Mouse (Mus musculus): ENCODE measurements around the gene E2f2. TPM values are rescaled to one million over a fixed set of nuclear protein-coding genes. Genes with fewer than 3 reads are reported as not detected.

The E2f2 gene
- total RNA-seq, 2 experiments from 2014 or later: 0.36 to 1.3 TPM

DNA sequence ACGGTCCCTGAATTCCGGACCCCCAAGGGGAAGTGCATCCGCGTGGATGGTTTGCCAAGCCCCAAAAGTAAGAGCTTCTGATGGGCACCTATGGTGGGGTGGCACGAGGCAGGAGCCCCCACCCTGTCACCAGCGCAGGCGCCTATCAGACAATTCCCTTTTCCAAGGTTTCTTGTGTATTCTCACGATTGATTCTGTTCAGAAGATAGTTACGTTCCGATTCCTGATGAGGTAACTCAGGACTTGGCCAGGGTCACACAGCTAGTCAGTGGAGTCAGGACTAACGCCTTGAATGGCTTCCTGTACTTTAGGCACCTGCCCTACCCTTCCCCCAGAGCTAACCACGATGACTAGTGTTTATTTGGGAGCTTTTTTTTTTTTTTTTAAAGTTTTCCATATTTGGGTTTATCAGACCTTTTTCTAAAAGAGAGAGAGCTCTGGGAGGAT, 6.3 kb downstream of the E2f2 start:
- intact Hi-C loops (cut with DNase I): no loop called here
- Histone ChIP-seq H3K4me3 (no peak overlapping the region), H3K27ac (no peak overlapping the region)
- TF ChIP-seq CTCF (IDR thresholded peaks at IDR 0.05): no peak
- no peak for DNase-seq (ENCODE audit: extremely low spot score in 1 of 2, low spot score in 2 of 2)

GRCm38 (mm10) chr4:136179456-136179855, 7.3 kb downstream of the E2f2 start:
- Histone ChIP-seq H3K4me3 (no peak overlapping the region), H3K27ac (no peak overlapping the region)
- DNase-seq (ENCODE audit: extremely low spot score in 1 of 2, low spot score in 2 of 2): no peak
- intact Hi-C loops (cut with DNase I): no loop called here
- no peak for TF ChIP-seq CTCF (IDR thresholded peaks at IDR 0.05)

GRCm38 (mm10) chr4:136179998-136180397, 7.8 kb downstream of the E2f2 start:
- peak; percentile 69 to 78 for DNase-seq (ENCODE audit: extremely low spot score in 1 of 2, low spot score in 2 of 2)
- H3K27ac ChIP-seq: peak overlapping the region; percentile 37; the same call in 1 of the 2 replicates
- peak; percentile 86 for TF ChIP-seq CTCF (IDR thresholded peaks at IDR 0.05)
- peak overlapping the region; percentile 44 for H3K4me3 ChIP-seq
- intact Hi-C loops (cut with DNase I): no loop called here

DNA sequence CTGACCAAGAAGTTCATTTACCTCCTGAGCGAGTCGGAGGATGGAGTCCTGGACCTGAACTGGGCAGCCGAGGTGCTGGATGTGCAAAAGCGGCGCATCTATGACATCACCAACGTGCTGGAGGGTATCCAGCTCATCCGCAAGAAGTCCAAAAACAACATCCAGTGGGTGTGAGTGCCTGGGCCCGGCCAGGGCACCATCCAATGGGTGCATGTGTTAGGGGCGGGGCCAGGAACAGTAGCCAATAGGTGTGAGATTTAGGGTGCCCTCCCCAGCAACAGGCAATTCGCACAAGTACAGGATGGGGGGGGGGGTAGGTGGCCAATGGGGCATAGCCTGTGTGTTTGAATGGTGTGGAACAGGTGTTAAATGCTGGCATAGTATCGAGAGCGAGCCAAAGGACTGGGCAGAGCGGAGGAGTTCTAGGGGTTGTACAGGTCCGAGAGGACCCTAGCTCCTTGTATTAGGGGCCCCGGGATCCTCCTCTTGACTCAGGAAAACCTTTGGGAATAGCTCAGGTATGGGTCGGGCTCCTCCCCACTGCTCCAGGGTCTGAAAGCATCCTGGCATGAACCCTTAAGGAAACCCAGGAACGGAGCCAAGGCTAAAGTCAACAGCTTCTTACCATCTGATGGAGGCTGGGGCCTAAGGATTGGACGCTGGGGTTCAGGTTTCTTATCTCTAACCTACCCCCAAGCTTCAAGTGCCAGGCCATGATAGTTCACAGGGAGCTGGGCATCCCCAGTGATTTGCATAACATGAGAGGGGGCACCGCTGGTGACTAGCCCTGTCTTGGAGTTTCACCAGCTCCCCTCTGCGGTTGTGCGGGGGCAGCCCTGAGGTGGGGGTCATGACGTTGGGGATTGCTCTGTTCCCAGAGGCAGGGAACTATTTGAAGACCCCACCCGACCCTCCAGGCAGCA, 8.5 kb downstream of the E2f2 start:
- intact Hi-C loops (cut with DNase I): no loop called here
- Histone ChIP-seq H3K4me3 (peak overlapping the region; percentile 44), H3K27ac (peak overlapping the region; percentile 37; the same call in 1 of the 2 replicates)
- TF ChIP-seq CTCF (IDR thresholded peaks at IDR 0.05): no peak
- DNase-seq (ENCODE audit: extremely low spot score in 1 of 2, low spot score in 2 of 2): peak; percentile 52 to 67

- intact Hi-C loops (cut with DNase I): no loop called here
- Histone ChIP-seq H3K27ac (no peak overlapping the region), H3K4me3 (no peak overlapping the region)
- peak; percentile 44 for TF ChIP-seq CTCF (IDR thresholded peaks at IDR 0.05)
- no peak for DNase-seq (ENCODE audit: extremely low spot score in 1 of 2, low spot score in 2 of 2)
Measured at GRCm38 (mm10) chr4:136181367-136181766, 9.2 kb downstream of the E2f2 start.

GRCm38 (mm10) chr4:136185375-136185774, 13.2 kb downstream of the E2f2 start:
- no peak overlapping the region for H3K27ac ChIP-seq
- H3K4me3 ChIP-seq: no peak overlapping the region
- no peak for TF ChIP-seq CTCF (IDR thresholded peaks at IDR 0.05)
- peak in 1 of 2 experiments; percentile 44 for DNase-seq (ENCODE audit: extremely low spot score in 1 of 2, low spot score in 2 of 2)
- intact Hi-C loops (cut with DNase I): no loop called here

DNA sequence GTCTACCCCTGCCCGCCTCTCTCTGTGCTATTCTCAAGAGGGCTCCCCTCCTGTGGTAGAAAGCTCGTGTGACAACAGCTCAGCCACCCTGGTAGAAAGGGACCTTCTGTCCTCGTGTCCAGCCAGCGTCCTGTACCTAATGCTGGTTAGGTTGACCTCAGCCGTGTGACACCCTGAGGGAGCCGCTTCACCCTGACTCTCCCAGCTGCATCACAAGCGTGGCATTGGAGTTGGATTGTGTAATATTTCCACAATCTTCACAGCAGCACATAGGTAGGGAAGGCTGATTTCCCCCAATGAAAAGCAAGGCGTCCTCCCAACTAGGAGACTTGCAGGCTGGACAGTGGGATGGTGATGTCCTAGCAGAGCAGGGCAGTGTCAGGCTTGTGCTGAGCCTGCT, 14.1 kb downstream of the E2f2 start:
- no peak overlapping the region for H3K4me3 ChIP-seq
- no peak for TF ChIP-seq CTCF (IDR thresholded peaks at IDR 0.05)
- intact Hi-C loops (cut with DNase I): no loop called here
- H3K27ac ChIP-seq: no peak overlapping the region
- no peak for DNase-seq (ENCODE audit: extremely low spot score in 1 of 2, low spot score in 2 of 2)

- TF ChIP-seq CTCF (IDR thresholded peaks at IDR 0.05): no peak
- no peak for DNase-seq (ENCODE audit: extremely low spot score in 1 of 2, low spot score in 2 of 2)
- H3K27ac ChIP-seq: no peak overlapping the region
- no peak overlapping the region for H3K4me3 ChIP-seq
- intact Hi-C loops (cut with DNase I): no loop called here
Measured at GRCm38 (mm10) chr4:136186739-136187472, 14.7 kb downstream of the E2f2 start.

- DNase-seq (ENCODE audit: extremely low spot score in 1 of 2, low spot score in 2 of 2): no peak
- intact Hi-C loops (cut with DNase I): no loop called here
- TF ChIP-seq CTCF (IDR thresholded peaks at IDR 0.05): no peak; the same call in none of the 2 replicates
Measured at GRCm38 (mm10) chr4:136188973-136189737, 17.0 kb downstream of the E2f2 start.

GRCm38 (mm10) chr4:136189912-136190311, 17.7 kb downstream of the E2f2 start:
- Histone ChIP-seq H3K27ac (no peak overlapping the region), H3K4me3 (no peak overlapping the region)
- no peak for DNase-seq (ENCODE audit: extremely low spot score in 1 of 2, low spot score in 2 of 2)
- no peak for TF ChIP-seq CTCF (IDR thresholded peaks at IDR 0.05)
- intact Hi-C loops (cut with DNase I): no loop called here

More at GRCm38 (mm10) chr4:136188973-136189737, 17.0 kb downstream of the E2f2 start:
- Histone ChIP-seq H3K4me3 (no peak overlapping the region), H3K27ac (no peak overlapping the region)

DNA sequence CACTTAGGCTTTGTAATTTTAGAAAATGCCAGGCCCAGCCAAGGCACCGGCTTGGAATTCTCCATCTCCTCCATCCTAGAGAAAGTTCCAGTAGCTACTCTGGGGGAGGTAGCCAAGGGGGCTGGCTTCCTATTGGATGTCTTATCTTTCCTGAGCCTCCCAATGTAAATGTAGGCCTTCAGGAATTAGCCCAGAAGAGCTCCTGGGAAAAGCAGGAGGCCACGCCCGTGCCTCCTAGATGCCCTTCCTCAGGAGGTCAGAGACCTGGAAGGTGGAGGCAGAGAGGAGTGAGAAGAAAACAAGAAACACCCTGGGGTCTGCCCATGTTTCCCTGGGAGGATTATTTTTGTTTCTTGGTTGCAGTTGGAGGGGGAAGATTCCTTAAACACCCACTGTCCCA, 21.4 kb downstream of the E2f2 start:
- intact Hi-C loops (cut with DNase I): no loop called here
- DNase-seq (ENCODE audit: extremely low spot score in 1 of 2, low spot score in 2 of 2): no peak
- H3K4me3 ChIP-seq: no peak overlapping the region
- TF ChIP-seq CTCF (IDR thresholded peaks at IDR 0.05): no peak
- H3K27ac ChIP-seq: no peak overlapping the region

Data from left cerebral cortex, adult 2 months (tissue).